Mouse (Mus musculus) MEL (cell line): ENCODE data around the gene Numa1. TPM values are rescaled to one million over a fixed set of nuclear protein-coding genes. Genes with fewer than 3 reads are reported as not detected.

Experiments used
- DNase-seq: peaks from one replicate; pipeline ENCODE4 v3.0.0; 2011; ENCODE audit warnings: low read depth, low spot score
- H3K27ac ChIP-seq: 2 replicates; pipeline ENCODE4 v1.5.1; 2012; ENCODE audit warnings: low read depth, mild to moderate bottlenecking, control low read depth, low read length, moderate library complexity; ENCODE audit not compliant: control insufficient read depth
- H3K27me3 ChIP-seq, 2 experiments: fragments of 150-350 bp in 1 of 2; sonication (generic) in 1 of 2; 2 replicates each; pipeline ENCODE4 v1.6.1; 2012; ENCODE audit warnings: low read length in 2 of 2, mild to moderate bottlenecking in 2 of 2, improper control_type of control experiment in 1 of 2, moderate library complexity in 1 of 2; ENCODE audit not compliant: insufficient read depth in 2 of 2, control insufficient read depth in 1 of 2
- H3K36me3 ChIP-seq, 2 experiments: 2 replicates each; pipeline ENCODE4 v1.6.1; 2012 to 2014; ENCODE audit warnings: low read length in 2 of 2, improper control_type of control experiment in 1 of 2, inconsistent platforms in 1 of 2, mild to moderate bottlenecking in 1 of 2; ENCODE audit not compliant: insufficient read depth in 2 of 2, control insufficient read depth in 1 of 2
- H3K4me1 ChIP-seq, 2 experiments: fragments of 150-350 bp in 1 of 2; sonication (generic) in 1 of 2; 2 replicates each; pipeline ENCODE4 v1.6.1; 2012; ENCODE audit warnings: low read length in 2 of 2, improper control_type of control experiment in 1 of 2, mild to moderate bottlenecking in 1 of 2; ENCODE audit not compliant: insufficient read depth in 2 of 2, control insufficient read depth in 1 of 2
- H3K4me3 ChIP-seq, 2 experiments: fragments of 150-350 bp in 1 of 2; sonication (generic) in 1 of 2; 2 replicates each; pipeline ENCODE4 v1.5.1; 2012; ENCODE audit warnings: low read depth in 2 of 2, low read length in 2 of 2, mild to moderate bottlenecking in 2 of 2, moderate library complexity in 2 of 2, control low read depth in 1 of 2, improper control_type of control experiment in 1 of 2; ENCODE audit not compliant: control insufficient read depth in 1 of 2, insufficient read depth in 1 of 2
- H3K79me2 ChIP-seq: 2 replicates; pipeline ENCODE4 v1.6.1; 2012; ENCODE audit warnings: mild to moderate bottlenecking, low read length, moderate library complexity; ENCODE audit not compliant: control insufficient read depth, poor library complexity, insufficient read depth
- H3K9ac ChIP-seq: 2 replicates; pipeline ENCODE4 v1.6.1; 2012; ENCODE audit warnings: low read depth, mild to moderate bottlenecking, control low read depth, low read length, moderate library complexity; ENCODE audit not compliant: control insufficient read depth, poor library complexity, severe bottlenecking
- H3K9me3 ChIP-seq: fragments of 150-350 bp; sonication (generic); replicated peaks from 2 replicates; pipeline ENCODE4 v1.6.1; 2012; ENCODE audit warnings: mild to moderate bottlenecking, low read length, improper control_type of control experiment, moderate library complexity; ENCODE audit not compliant: insufficient read depth
- CHD2 ChIP-seq: IDR thresholded peaks from 2 replicates; pipeline ENCODE4 v1.6.1; 2011; ENCODE audit warnings: low read length, improper control_type of control experiment
- E2F4 ChIP-seq: IDR thresholded peaks from 2 replicates; pipeline ENCODE4 v1.6.1; 2011; ENCODE audit warnings: low read depth, low read length, improper control_type of control experiment, borderline replicate concordance
- EP300 ChIP-seq, 2 experiments: IDR thresholded peaks; 2 replicates each; pipeline ENCODE4 v1.6.1; 2011; ENCODE audit warnings: improper control_type of control experiment in 2 of 2, low read length in 2 of 2, low read depth in 1 of 2, mild to moderate bottlenecking in 1 of 2
- ETS1 ChIP-seq: IDR thresholded peaks from 2 replicates; pipeline ENCODE4 v1.6.1; 2012; ENCODE audit warnings: low read depth, mild to moderate bottlenecking, inconsistent platforms, low read length, improper control_type of control experiment, moderate library complexity
- GABPA ChIP-seq: IDR thresholded peaks from 2 replicates; pipeline ENCODE4 v1.6.1; 2012; ENCODE audit warnings: low read depth, mild to moderate bottlenecking, inconsistent platforms, low read length, improper control_type of control experiment, moderate library complexity
- GATA1 ChIP-seq: IDR thresholded peaks from 2 replicates; pipeline ENCODE4 v1.6.1; 2011; ENCODE audit warnings: low read depth, low read length, improper control_type of control experiment
- HCFC1 ChIP-seq: IDR thresholded peaks from 2 replicates; pipeline ENCODE4 v1.6.1; 2012; ENCODE audit warnings: low read depth, mild to moderate bottlenecking, inconsistent platforms, low read length, improper control_type of control experiment, moderate library complexity
- JUND ChIP-seq: IDR thresholded peaks from 2 replicates; pipeline ENCODE4 v1.6.1; 2011; ENCODE audit warnings: low read depth, mild to moderate bottlenecking, improper control_type of control experiment, low read length
- KAT2A ChIP-seq: conservative IDR thresholded peaks from 2 replicates; pipeline ENCODE4 v1.6.1; 2012; ENCODE audit warnings: low read depth, low read length, improper control_type of control experiment, inconsistent platforms
- MAX ChIP-seq: IDR thresholded peaks from 2 replicates; pipeline ENCODE4 v1.6.1; 2011; ENCODE audit warnings: low read length, improper control_type of control experiment
- MEF2A ChIP-seq: IDR thresholded peaks from 2 replicates; pipeline ENCODE4 v1.6.1; 2014; ENCODE audit warnings: low read depth, mild to moderate bottlenecking, inconsistent platforms, low read length, improper control_type of control experiment; ENCODE audit not compliant: poor library complexity, insufficient replicate concordance, severe bottlenecking; ENCODE audit errors: extremely low read depth
- MYC ChIP-seq: IDR thresholded peaks from 2 replicates; pipeline ENCODE4 v1.6.1; 2011; ENCODE audit warnings: low read depth, mild to moderate bottlenecking, low read length, improper control_type of control experiment, moderate library complexity
- NELFE ChIP-seq: IDR thresholded peaks from 2 replicates; pipeline ENCODE4 v1.6.1; 2011; ENCODE audit warnings: low read depth, low read length, improper control_type of control experiment
- NRF1 ChIP-seq: IDR thresholded peaks from 2 replicates; pipeline ENCODE4 v1.6.1; 2014; ENCODE audit warnings: low read depth, mild to moderate bottlenecking, inconsistent platforms, low read length, improper control_type of control experiment, moderate library complexity; ENCODE audit not compliant: poor library complexity, insufficient read depth, severe bottlenecking
- POLR2A ChIP-seq, 2 experiments: IDR thresholded peaks; 2 replicates each; pipeline ENCODE4 v1.6.1; 2011 to 2012; ENCODE audit warnings: low read length in 2 of 2, mild to moderate bottlenecking in 2 of 2, control low read depth in 1 of 2, improper control_type of control experiment in 1 of 2, low read depth in 1 of 2, moderate library complexity in 1 of 2; ENCODE audit not compliant: control insufficient read depth in 1 of 2, insufficient read depth in 1 of 2, poor library complexity in 1 of 2
- POLR2AphosphoS2 ChIP-seq: IDR thresholded peaks from 2 replicates; pipeline ENCODE4 v1.6.1; 2011; ENCODE audit warnings: low read length, improper control_type of control experiment
- RAD21 ChIP-seq: IDR thresholded peaks from 2 replicates; pipeline ENCODE4 v1.6.1; 2011; ENCODE audit warnings: mild to moderate bottlenecking, low read depth, low read length, improper control_type of control experiment
- SIN3A ChIP-seq: IDR thresholded peaks from 2 replicates; pipeline ENCODE4 v1.6.1; 2012; ENCODE audit warnings: low read length, improper control_type of control experiment, inconsistent platforms
- TAL1 ChIP-seq: IDR thresholded peaks from 2 replicates; pipeline ENCODE4 v1.6.1; 2012; ENCODE audit warnings: mild to moderate bottlenecking, inconsistent platforms, low read length, moderate library complexity, mixed read lengths
- TBP ChIP-seq: IDR thresholded peaks from 2 replicates; pipeline ENCODE4 v1.8.0; 2011; ENCODE audit warnings: low read depth, low read length, improper control_type of control experiment
- TCF12 ChIP-seq: IDR thresholded peaks from 2 replicates; pipeline ENCODE4 v1.6.1; 2014; ENCODE audit warnings: low read depth, mild to moderate bottlenecking, inconsistent platforms, low read length, improper control_type of control experiment, moderate library complexity
- UBTF ChIP-seq: IDR thresholded peaks from 2 replicates; pipeline ENCODE4 v1.6.1; 2012; ENCODE audit warnings: low read depth, mild to moderate bottlenecking, inconsistent platforms, low read length, improper control_type of control experiment, moderate library complexity, borderline replicate concordance; ENCODE audit not compliant: insufficient read depth
- USF2 ChIP-seq, 2 experiments: IDR thresholded peaks; 2 replicates each; pipeline ENCODE4 v1.6.1; 2011 to 2012; ENCODE audit warnings: improper control_type of control experiment in 2 of 2, low read length in 2 of 2, borderline replicate concordance in 1 of 2, inconsistent platforms in 1 of 2, low read depth in 1 of 2, mild to moderate bottlenecking in 1 of 2; ENCODE audit not compliant: insufficient read depth in 1 of 2
- ZC3H11A ChIP-seq: IDR thresholded peaks from 2 replicates; pipeline ENCODE4 v1.6.1; 2012; ENCODE audit warnings: low read depth, mild to moderate bottlenecking, inconsistent platforms, low read length, improper control_type of control experiment
- ZKSCAN1 ChIP-seq: IDR thresholded peaks from 2 replicates; pipeline ENCODE4 v1.6.1; 2012; ENCODE audit warnings: low read depth, mild to moderate bottlenecking, inconsistent platforms, low read length, improper control_type of control experiment, moderate library complexity
- ZNF384 ChIP-seq: IDR thresholded peaks from 2 replicates; pipeline ENCODE4 v1.6.1; 2012; ENCODE audit warnings: low read depth, mild to moderate bottlenecking, inconsistent platforms, low read length, improper control_type of control experiment
- polyA plus RNA-seq, 2 experiments: library from polyadenylated mRNA; stranded (reverse) in 1 of 2; unstranded in 1 of 2; fragments of >175 nt in 1 of 2; fragments of >200 nt in 1 of 2; gene quantifications; 2 replicates each; pipeline versions ENCODE4 v1.2.1 to v1.2.4; 2012; ENCODE audit warnings: low replicate concordance in 2 of 2, low read depth in 1 of 2; ENCODE audit not compliant: insufficient read length in 2 of 2, insufficient read depth in 1 of 2, missing spikeins in 1 of 2
- total RNA-seq: library from RNA; depleted of rRNA; stranded (reverse); fragments of 300-350 nt; gene quantifications from 2 replicates; pipeline ENCODE4 v1.2.3, GENCODE M21; 2012

Numa1 gene
- total and polyA plus RNA-seq, 3 experiments: 48.7 to 91.2 (median 50.0) TPM

DNA sequence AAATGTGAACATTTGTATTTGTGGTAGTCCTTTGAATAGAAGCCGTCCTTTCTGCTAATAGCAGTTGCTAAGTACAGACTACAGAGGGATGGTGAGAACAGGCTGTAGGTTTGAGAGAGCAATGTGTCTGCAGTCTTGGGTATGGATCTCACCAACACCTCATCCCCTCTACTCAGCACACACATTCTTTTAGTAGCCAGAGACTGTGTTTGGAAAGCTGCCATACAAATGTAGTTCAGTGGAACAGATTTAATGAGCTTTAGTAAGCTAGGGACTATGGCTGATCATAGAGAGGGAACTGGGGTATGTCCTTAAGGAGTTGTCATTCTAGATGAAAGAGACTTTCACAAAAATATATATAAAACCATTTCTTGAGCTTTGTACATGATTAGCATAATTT lies 33.3 kb downstream of the Numa1 start:
- Histone ChIP-seq H3K4me1 (peaks cover 18 to 19% of the 10 kb centered on the region in 2 experiments; a peak in 3 of 4 replicates), H3K27me3 (no peaks in the 10 kb centered on the region), H3K27ac (no peak overlapping the region), H3K79me2 (peaks cover 30% of the 10 kb centered on the region), H3K36me3 (peaks cover 0 to 35% of the 10 kb centered on the region in 2 experiments; a peak in 2 of 4 replicates), H3K9ac (no peak overlapping the region), H3K9me3 (no peaks in the 10 kb centered on the region), H3K4me3 (no peak overlapping the region)
- DNase-seq: no peak
- TF ChIP-seq KAT2A (no peak), E2F4 (no peak), UBTF (no peak), MAX (no peak), POLR2AphosphoS2 (no peak), TBP (no peak), TAL1 (no peak), GABPA (no peak), ZKSCAN1 (no peak), EP300 (IDR thresholded peaks at IDR 0.05; ENCODE audit: low read depth in 1 of 2, low read length in 2 of 2) (no peak), ZC3H11A (no peak), USF2 (IDR thresholded peaks at IDR 0.05; ENCODE audit: borderline replicate concordance in 1 of 2, insufficient read depth in 1 of 2, low read depth in 1 of 2, low read length in 2 of 2) (no peak), SIN3A (no peak), GATA1 (no peak), CHD2 (no peak), JUND (no peak), POLR2A (IDR thresholded peaks at IDR 0.05; ENCODE audit: control insufficient read depth in 1 of 2, insufficient read depth in 1 of 2, low read depth in 1 of 2, low read length in 2 of 2, poor library complexity in 1 of 2) (no peak), NELFE (no peak)

DNA sequence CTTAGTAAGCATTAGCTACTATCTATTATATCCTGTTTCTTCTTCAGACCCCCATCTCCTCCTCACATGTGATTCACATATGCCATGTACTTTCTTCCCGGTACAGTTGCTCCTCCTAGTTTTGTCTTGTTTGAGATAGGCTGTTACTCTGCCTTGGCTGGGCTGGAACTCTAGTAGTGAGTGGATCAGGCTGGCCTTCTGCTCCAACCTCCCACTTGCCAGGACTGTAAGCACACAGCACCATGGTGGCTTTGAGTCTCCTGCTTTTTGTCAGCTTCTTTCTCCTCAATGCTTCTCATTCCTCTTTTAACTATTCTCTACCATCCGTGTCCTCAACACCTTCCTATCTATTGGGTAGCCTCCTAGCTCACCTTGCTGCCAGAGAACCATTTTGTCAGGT lies 34.8 kb downstream of the Numa1 start:
- H3K79me2 ChIP-seq: peaks cover 39% of the 10 kb centered on the region
- peaks cover 0 to 31% of the 10 kb centered on the region in 2 experiments; a peak in 3 of 4 replicates for H3K36me3 ChIP-seq
- peaks cover 17 to 19% of the 10 kb centered on the region in 2 experiments; a peak in 3 of 4 replicates for H3K4me1 ChIP-seq
- H3K9me3 ChIP-seq: no peaks in the 10 kb centered on the region
- H3K9ac ChIP-seq: no peak overlapping the region
- DNase-seq: no peak
- no peaks in the 10 kb centered on the region for H3K27me3 ChIP-seq
- TF ChIP-seq ZNF384: no peak
- TF ChIP-seq ZKSCAN1: no peak
- TF ChIP-seq HCFC1: no peak
- no peak for TF ChIP-seq MYC
- no peak for TF ChIP-seq TCF12
- TF ChIP-seq EP300 (IDR thresholded peaks at IDR 0.05; ENCODE audit: low read depth in 1 of 2, low read length in 2 of 2): no peak
- TF ChIP-seq GATA1: no peak
- no peak for TF ChIP-seq JUND
- no peak for TF ChIP-seq RAD21
- no peak for TF ChIP-seq MEF2A
- no peak for TF ChIP-seq ETS1
- TF ChIP-seq NRF1: no peak
- no peak for TF ChIP-seq UBTF
- H3K4me3 ChIP-seq: no peak overlapping the region
- no peak overlapping the region for H3K27ac ChIP-seq
